Mouse (Mus musculus): ENCODE data around the gene Ube2i. TPM values are rescaled to one million over a fixed set of nuclear protein-coding genes. Genes with fewer than 3 reads are reported as not detected.
"Not testable (repeated sequence)": the region's sequence is repeated elsewhere in the genome, so short reads cannot be mapped to it uniquely, and the experiment has no call there.

Gene Ube2i
- polyA plus RNA-seq, 1 experiment, result 257 TPM

- Histone ChIP-seq H3K27ac (ENCODE audit: insufficient read depth, low read length) (peak within 1 kb of the TSS; percentile 66), H3K4me1 (ENCODE audit: control insufficient read depth, insufficient read depth, low read length) (peaks cover 3% of the 10 kb centered on the region), H3K4me3 (ENCODE audit: insufficient read depth, low read length) (peak within 1 kb of the TSS; percentile 86)
- TF ChIP-seq POLR2A (IDR thresholded peaks at IDR 0.05; ENCODE audit: extremely low read depth, insufficient read depth, low read length) (peak; percentile 88), CTCF (IDR thresholded peaks at IDR 0.05; ENCODE audit: extremely low read depth, insufficient read depth, low read length) (no peak)
These were observed 34.5 kb downstream of the Ube2i start, which contains the start of the genes Gnptg and Tsr3 for GRCm38 (mm10) chr17:25239695-25240636. Gene Gnptg (minus strand): TSS chr17:25240124. Gene Tsr3 (plus strand): TSS chr17:25240170.

DNA sequence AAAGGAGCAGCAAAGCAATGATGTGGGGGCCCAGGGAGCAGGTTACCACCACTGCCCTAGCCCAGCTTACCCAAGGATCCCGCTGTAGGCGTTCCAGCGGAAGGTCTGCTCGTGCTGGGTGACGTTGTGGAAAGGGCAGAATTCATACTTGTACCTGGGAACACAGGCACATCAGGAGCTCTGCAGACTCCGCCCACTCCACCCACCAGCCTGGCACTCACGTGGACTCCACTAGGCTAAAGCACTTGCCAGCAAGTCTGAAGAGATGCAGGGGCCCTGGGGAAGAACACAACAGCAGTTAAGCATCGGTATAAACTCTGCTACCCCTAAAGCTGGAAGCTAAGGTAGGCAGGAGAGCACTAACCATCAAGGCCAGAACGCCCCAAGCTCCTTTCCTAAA lies 38.8 kb downstream of the Ube2i start:
- H3K4me3 ChIP-seq (ENCODE audit: insufficient read depth, low read length), result no peak overlapping the region
- peaks cover 1% of the 10 kb centered on the region; the same call in 1 of the 2 replicates for H3K4me1 ChIP-seq (ENCODE audit: control insufficient read depth, insufficient read depth, low read length)
- no peak overlapping the region for H3K27ac ChIP-seq (ENCODE audit: insufficient read depth, low read length)
- TF ChIP-seq CTCF (IDR thresholded peaks at IDR 0.05; ENCODE audit: extremely low read depth, insufficient read depth, low read length) (no peak), POLR2A (IDR thresholded peaks at IDR 0.05; ENCODE audit: extremely low read depth, insufficient read depth, low read length) (no peak)

DNA sequence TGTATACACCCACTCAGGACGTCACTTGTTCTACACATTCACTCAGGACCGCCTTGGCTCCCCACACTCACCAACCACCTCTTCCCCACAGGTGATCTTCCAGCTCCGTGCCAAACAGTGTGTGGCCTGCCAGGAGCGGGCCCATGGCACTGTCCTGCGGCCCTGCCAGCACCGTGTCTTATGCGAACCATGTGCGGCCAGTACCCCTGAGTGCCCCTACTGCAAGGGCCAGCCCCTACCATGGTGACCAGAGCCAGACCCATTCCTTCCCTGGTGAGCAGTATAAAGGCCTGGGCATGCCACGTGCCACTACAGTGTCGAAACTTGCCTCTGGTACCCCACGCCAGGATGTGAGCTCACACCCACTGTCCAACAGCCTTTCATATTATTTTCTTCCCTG lies 42.8 kb downstream of the Ube2i start:
- not testable (repeated sequence) for H3K27ac ChIP-seq (ENCODE audit: insufficient read depth, low read length); H3K4me1 ChIP-seq (ENCODE audit: control insufficient read depth, insufficient read depth, low read length); H3K4me3 ChIP-seq (ENCODE audit: insufficient read depth, low read length)

DNA sequence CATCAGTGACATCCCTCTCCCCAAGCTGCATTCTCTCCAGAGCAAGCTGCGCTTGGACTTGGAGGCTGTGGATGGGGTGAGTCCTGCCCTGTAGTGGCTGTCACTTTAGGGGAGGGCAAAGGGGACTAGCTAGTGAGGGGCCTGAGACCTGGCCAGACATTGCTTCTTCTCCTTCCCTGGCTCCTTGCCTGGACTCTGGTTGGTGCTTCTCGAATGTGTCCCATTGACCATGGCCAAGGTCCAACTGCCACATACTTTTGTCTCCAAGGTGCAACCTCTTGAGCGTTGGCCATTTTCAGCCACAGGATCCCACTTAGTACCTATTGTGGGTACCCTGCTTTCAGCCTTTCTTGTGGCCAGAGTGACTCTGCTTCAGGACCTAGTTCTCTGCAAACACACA lies 43.7 kb downstream of the Ube2i start:
- H3K4me3 ChIP-seq (ENCODE audit: insufficient read depth, low read length), result no peak overlapping the region
- no peaks in the 10 kb centered on the region for H3K4me1 ChIP-seq (ENCODE audit: control insufficient read depth, insufficient read depth, low read length)
- no peak overlapping the region for H3K27ac ChIP-seq (ENCODE audit: insufficient read depth, low read length)
- TF ChIP-seq POLR2A (IDR thresholded peaks at IDR 0.05; ENCODE audit: extremely low read depth, insufficient read depth, low read length) (no peak), CTCF (IDR thresholded peaks at IDR 0.05; ENCODE audit: extremely low read depth, insufficient read depth, low read length) (no peak)

- not testable (repeated sequence) for H3K4me3 ChIP-seq (ENCODE audit: insufficient read depth, low read length); H3K27ac ChIP-seq (ENCODE audit: insufficient read depth, low read length); H3K4me1 ChIP-seq (ENCODE audit: control insufficient read depth, insufficient read depth, low read length)
These were observed 44.3 kb downstream of the Ube2i start for GRCm38 (mm10) chr17:25230014-25230655.

GRCm38 (mm10) chr17:25227991-25228390 lies 46.4 kb downstream of the Ube2i start:
- H3K4me3 ChIP-seq (ENCODE audit: insufficient read depth, low read length), result no peak overlapping the region
- peaks cover 4% of the 10 kb centered on the region; the same call in 1 of the 2 replicates for H3K4me1 ChIP-seq (ENCODE audit: control insufficient read depth, insufficient read depth, low read length)
- no peak overlapping the region for H3K27ac ChIP-seq (ENCODE audit: insufficient read depth, low read length)
- TF ChIP-seq POLR2A (IDR thresholded peaks at IDR 0.05; ENCODE audit: extremely low read depth, insufficient read depth, low read length), result no peak
- TF ChIP-seq CTCF (IDR thresholded peaks at IDR 0.05; ENCODE audit: extremely low read depth, insufficient read depth, low read length), result no peak

DNA sequence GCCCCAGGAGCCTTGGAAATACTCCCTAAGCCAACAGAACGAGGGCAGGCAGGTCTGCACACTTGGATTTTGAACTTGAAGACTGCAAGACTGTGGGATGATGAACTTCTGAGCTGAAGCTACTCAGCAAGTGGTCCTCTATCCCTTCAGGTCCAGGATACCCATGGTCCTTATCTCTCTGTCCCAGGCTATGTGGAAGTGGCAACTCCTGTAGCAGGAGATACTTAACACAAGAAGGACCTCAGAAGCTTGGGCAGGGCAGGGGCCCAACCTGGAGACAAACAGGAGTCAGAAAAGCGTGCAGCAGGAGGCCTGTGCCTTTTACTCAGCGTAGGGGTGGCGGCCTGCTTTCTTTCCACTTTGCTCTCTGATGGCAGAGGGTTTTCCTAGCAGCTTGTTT lies 48.8 kb downstream of the Ube2i start:
- H3K4me3 ChIP-seq (ENCODE audit: insufficient read depth, low read length), result no peak overlapping the region
- TF ChIP-seq CTCF (IDR thresholded peaks at IDR 0.05; ENCODE audit: extremely low read depth, insufficient read depth, low read length) (no peak), POLR2A (IDR thresholded peaks at IDR 0.05; ENCODE audit: extremely low read depth, insufficient read depth, low read length) (no peak)
- H3K27ac ChIP-seq (ENCODE audit: insufficient read depth, low read length), result no peak overlapping the region
- peaks cover 4% of the 10 kb centered on the region; the same call in 1 of the 2 replicates for H3K4me1 ChIP-seq (ENCODE audit: control insufficient read depth, insufficient read depth, low read length)

- H3K4me3 ChIP-seq (ENCODE audit: insufficient read depth, low read length), result no peak overlapping the region
- H3K27ac ChIP-seq (ENCODE audit: insufficient read depth, low read length), result no peak overlapping the region
- peaks cover 4% of the 10 kb centered on the region; the same call in 1 of the 2 replicates for H3K4me1 ChIP-seq (ENCODE audit: control insufficient read depth, insufficient read depth, low read length)
- TF ChIP-seq POLR2A (IDR thresholded peaks at IDR 0.05; ENCODE audit: extremely low read depth, insufficient read depth, low read length) (no peak), CTCF (IDR thresholded peaks at IDR 0.05; ENCODE audit: extremely low read depth, insufficient read depth, low read length) (no peak)
These were observed 49.7 kb downstream of the Ube2i start for GRCm38 (mm10) chr17:25224586-25225222.

DNA sequence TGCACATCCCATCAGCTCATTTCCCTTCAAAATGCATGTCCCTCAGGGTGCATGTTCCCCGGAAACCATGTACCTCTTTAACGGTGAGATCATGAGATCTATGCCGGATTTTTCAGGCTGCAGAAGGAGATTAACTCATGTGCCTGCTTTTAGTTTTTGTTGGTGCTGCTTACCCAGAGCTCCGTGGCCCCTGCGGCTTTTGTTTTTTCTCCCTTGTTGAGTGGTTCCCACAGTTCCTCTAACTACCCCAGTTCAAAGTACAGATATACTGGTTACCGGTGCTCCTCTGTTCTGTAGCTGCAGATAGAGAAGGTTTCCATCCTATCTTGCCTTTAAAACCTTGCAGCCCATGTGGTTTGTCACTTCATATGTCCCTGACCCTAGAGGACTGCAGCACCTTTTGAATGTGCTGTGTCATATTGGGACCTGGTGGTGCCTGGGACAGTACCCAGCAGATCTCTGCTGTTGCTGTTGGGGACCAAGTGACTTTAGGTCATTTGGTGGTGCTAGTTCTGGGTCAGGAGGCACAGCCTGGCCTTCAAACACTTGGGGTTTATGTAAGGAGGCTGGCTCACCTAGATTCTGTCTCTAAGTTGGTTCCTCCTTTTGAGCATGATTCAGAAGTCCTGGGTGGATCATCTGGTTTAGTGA lies 51.3 kb downstream of the Ube2i start:
- peak overlapping the region; percentile 75 for H3K27ac ChIP-seq (ENCODE audit: insufficient read depth, low read length)
- H3K4me3 ChIP-seq (ENCODE audit: insufficient read depth, low read length), result peak overlapping the region; percentile 70
- no peak for TF ChIP-seq POLR2A (IDR thresholded peaks at IDR 0.05; ENCODE audit: extremely low read depth, insufficient read depth, low read length)
- no peak for TF ChIP-seq CTCF (IDR thresholded peaks at IDR 0.05; ENCODE audit: extremely low read depth, insufficient read depth, low read length)
- H3K4me1 ChIP-seq (ENCODE audit: control insufficient read depth, insufficient read depth, low read length), result peaks cover 4% of the 10 kb centered on the region; the same call in 1 of the 2 replicates

DNA sequence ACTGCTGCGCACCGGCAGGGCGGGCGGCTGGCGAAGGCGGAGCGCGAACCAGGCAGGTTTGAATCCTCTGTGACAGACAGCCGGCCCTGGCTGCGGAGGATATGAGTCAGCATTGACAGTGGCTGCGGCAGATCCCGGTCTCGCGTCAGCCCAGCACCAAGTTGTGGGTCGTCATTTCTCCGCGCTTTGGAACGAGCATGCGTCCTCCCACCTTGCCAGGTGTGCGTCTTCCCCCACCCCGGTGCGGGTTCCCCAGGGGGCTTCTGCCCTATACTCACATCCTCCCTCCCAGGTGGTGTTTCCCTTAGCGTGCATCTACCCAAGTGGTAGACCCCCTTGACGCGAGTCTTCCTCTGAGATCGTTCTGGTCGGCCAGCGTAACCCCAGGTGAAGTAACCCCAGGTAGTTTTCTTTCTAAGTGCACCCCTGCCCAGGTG lies 51.9 kb downstream of the Ube2i start:
- Histone ChIP-seq H3K4me3 (ENCODE audit: insufficient read depth, low read length) (peak overlapping the region; percentile 70), H3K27ac (ENCODE audit: insufficient read depth, low read length) (peak overlapping the region; percentile 75)
- not testable (repeated sequence) for H3K4me1 ChIP-seq (ENCODE audit: control insufficient read depth, insufficient read depth, low read length)
